Mouse (Mus musculus) right cerebral cortex, postnatal 25 days (tissue): ENCODE measurements around the gene Fbxo34.
A peak's percentile ranks its signal among the peaks of the same experiment; 100 is the strongest.
"Not testable (repeated sequence)": the region's sequence is repeated elsewhere in the genome, so short reads cannot be mapped to it uniquely, and the experiment has no call there.

ENCODE experiments used
- DNase-seq: peaks from one replicate; pipeline ENCODE4 v3.0.0; 2022

Gene Fbxo34

GRCm38 (mm10) chr14:47450121-47450520 lies at the start of gene Fbxo34:
TSS of gene Fbxo34 (plus strand) at chr14:47450421.
- not testable (repeated sequence) for DNase-seq

GRCm38 (mm10) chr14:47402735-47403134 lies 47.5 kb upstream of the Fbxo34 start:
- DNase-seq, result no peak

GRCm38 (mm10) chr14:47406000-47406399 lies 44.2 kb upstream of the Fbxo34 start:
- DNase-seq, result no peak

- no peak for DNase-seq
Observed at GRCm38 (mm10) chr14:47417346-47417745, 32.9 kb upstream of the Fbxo34 start.

GRCm38 (mm10) chr14:47417775-47418665 lies 32.2 kb upstream of the Fbxo34 start, which contains the start of gene Dlgap5:
TSS of gene Dlgap5 (minus strand) at chr14:47418407.
- peak; percentile 89 for DNase-seq

- DNase-seq, result no peak
Observed at GRCm38 (mm10) chr14:47418666-47418991, 31.6 kb upstream of the Fbxo34 start.

- DNase-seq, result no peak
Observed at GRCm38 (mm10) chr14:47419034-47419625, 31.1 kb upstream of the Fbxo34 start.

- no peak for DNase-seq
Observed at GRCm38 (mm10) chr14:47419723-47420276, 30.4 kb upstream of the Fbxo34 start.

- DNase-seq, result no peak
Observed at GRCm38 (mm10) chr14:47421606-47422005, 28.6 kb upstream of the Fbxo34 start.

GRCm38 (mm10) chr14:47422466-47422865 lies 27.8 kb upstream of the Fbxo34 start:
- DNase-seq, result no peak

GRCm38 (mm10) chr14:47432987-47433386 lies 17.2 kb upstream of the Fbxo34 start:
- DNase-seq, result no peak

- DNase-seq, result no peak
Observed at GRCm38 (mm10) chr14:47438947-47439346, 11.3 kb upstream of the Fbxo34 start.

- DNase-seq, result no peak
Observed at GRCm38 (mm10) chr14:47444907-47445306, 5.3 kb upstream of the Fbxo34 start.

- DNase-seq, result peak; percentile 11
Observed at GRCm38 (mm10) chr14:47445331-47446095, 4.7 kb upstream of the Fbxo34 start.

- no peak for DNase-seq
Observed at GRCm38 (mm10) chr14:47459556-47459955, 9.3 kb downstream of the Fbxo34 start.

- no peak for DNase-seq
Observed at GRCm38 (mm10) chr14:47461997-47462396, 11.8 kb downstream of the Fbxo34 start.

- no peak for DNase-seq
Observed at GRCm38 (mm10) chr14:47462453-47462852, 12.2 kb downstream of the Fbxo34 start.

GRCm38 (mm10) chr14:47462877-47463460 lies 12.7 kb downstream of the Fbxo34 start:
- no peak for DNase-seq

- no peak for DNase-seq
Observed at GRCm38 (mm10) chr14:47464426-47464825, 14.2 kb downstream of the Fbxo34 start.

- no peak for DNase-seq
Observed at GRCm38 (mm10) chr14:47465468-47466175, 15.4 kb downstream of the Fbxo34 start.

GRCm38 (mm10) chr14:47472359-47472742 lies 22.1 kb downstream of the Fbxo34 start:
- peak; percentile 98 for DNase-seq
